Mouse (Mus musculus) embryonic facial prominence, embryonic 10.5 days (tissue): ENCODE results near the gene Fosl1. TPM values are rescaled to one million over a fixed set of nuclear protein-coding genes. Genes with fewer than 3 reads are reported as not detected.
"Not testable (repeated sequence)": the region's sequence is repeated elsewhere in the genome, so short reads cannot be mapped to it uniquely, and the experiment has no call there.

ENCODE experiments used
- DNase-seq: peaks from one replicate; pipeline ENCODE4 v3.0.0-alpha.2; 2017; ENCODE audit warnings: low spot score
- H3K27ac ChIP-seq: fragments of 300-500 bp; sonication (generic); replicated peaks from 2 replicates; pipeline ENCODE4 v1.5.1; 2016; ENCODE audit warnings: mild to moderate bottlenecking
- H3K27me3 ChIP-seq: fragments of 300-500 bp; sonication (generic); replicated peaks from 2 replicates; pipeline ENCODE4 v1.6.1; 2016; ENCODE audit warnings: low read depth, mild to moderate bottlenecking; ENCODE audit not compliant: poor library complexity, severe bottlenecking
- H3K36me3 ChIP-seq: fragments of 300-500 bp; sonication (generic); replicated peaks from 2 replicates; pipeline ENCODE4 v1.6.1; 2016; ENCODE audit warnings: mild to moderate bottlenecking, moderate library complexity
- H3K4me1 ChIP-seq: fragments of 300-500 bp; sonication (generic); 2 replicates; pipeline ENCODE4 v1.6.1; 2016
- H3K4me3 ChIP-seq: fragments of 300-500 bp; sonication (generic); 2 replicates; pipeline ENCODE4 v1.5.1; 2016; ENCODE audit warnings: mild to moderate bottlenecking, moderate library complexity
- H3K9me3 ChIP-seq: fragments of 300-500 bp; sonication (generic); 2 replicates; pipeline ENCODE4 v1.6.1; 2016; ENCODE audit warnings: mild to moderate bottlenecking
- WGBS: fragments of 180-500 bp; shearing (Covaris S2); methylation state at CpG from one replicate; pipeline ENCODE4 v1.1.7; 2016; 5-methylcytosine and 5-hydroxymethylcytosine counted together
- polyA plus RNA-seq: library from polyadenylated mRNA; unstranded; fragments of >200 nt; fragmentation: Nextera tagmentation; extraction: Ambion mirVana; gene quantifications from 2 replicates; pipeline ENCODE4 v1.2.1, GENCODE M21; 2016

The Fosl1 gene
- polyA plus RNA-seq, 1 experiment from 2014 or later: not detected

DNA sequence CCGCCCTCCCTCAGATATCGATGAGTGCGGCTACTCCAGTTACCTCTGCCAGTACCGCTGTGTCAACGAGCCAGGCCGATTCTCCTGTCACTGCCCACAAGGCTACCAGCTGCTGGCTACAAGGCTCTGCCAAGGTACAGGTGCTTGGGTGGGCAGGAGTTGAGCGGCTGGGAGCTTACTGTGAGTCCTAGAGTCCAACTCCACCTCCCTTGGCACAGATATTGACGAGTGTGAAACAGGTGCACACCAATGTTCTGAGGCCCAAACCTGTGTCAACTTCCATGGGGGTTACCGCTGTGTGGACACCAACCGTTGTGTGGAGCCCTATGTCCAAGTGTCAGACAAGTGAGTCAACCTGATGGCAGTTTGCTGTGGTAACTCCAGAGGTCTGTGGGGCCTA, 32.7 kb downstream of the Fosl1 start:
- Histone ChIP-seq H3K9me3 (no peaks in the 10 kb centered on the region), H3K27ac (no peak overlapping the region), H3K36me3 (peaks cover 91% of the 10 kb centered on the region), H3K4me3 (no peak overlapping the region), H3K27me3 (no peaks in the 10 kb centered on the region), H3K4me1 (peaks cover 16% of the 10 kb centered on the region)
- 90% methylated on average over 10 of the region's 10 CpGs for WGBS
- no peak for DNase-seq

DNA sequence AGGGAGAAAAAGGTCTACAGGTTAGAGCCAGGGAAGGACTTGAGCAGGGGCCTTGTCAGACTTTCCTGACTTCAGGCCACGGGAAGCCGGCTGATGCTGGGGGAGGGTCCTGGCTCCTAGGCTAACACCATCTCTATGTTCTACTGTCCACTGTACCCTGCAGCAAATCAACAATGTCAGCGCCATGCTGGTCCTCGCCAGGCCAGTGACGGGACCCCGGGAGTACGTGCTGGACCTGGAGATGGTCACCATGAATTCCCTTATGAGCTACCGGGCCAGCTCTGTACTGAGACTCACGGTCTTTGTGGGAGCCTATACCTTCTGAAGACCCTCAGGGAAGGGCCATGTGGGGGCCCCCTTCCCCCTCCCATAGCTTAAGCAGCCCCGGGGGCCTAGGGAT, 34.1 kb downstream of the Fosl1 start:
- H3K9me3 ChIP-seq: no peaks in the 10 kb centered on the region
- no peak overlapping the region for H3K27ac ChIP-seq
- H3K36me3 ChIP-seq: peaks cover 97% of the 10 kb centered on the region
- peaks cover 6% of the 10 kb centered on the region for H3K4me1 ChIP-seq
- no peak overlapping the region for H3K4me3 ChIP-seq
- H3K27me3 ChIP-seq: no peaks in the 10 kb centered on the region
- 89% methylated on average over 10 of the region's 10 CpGs for WGBS
- no peak for DNase-seq

DNA sequence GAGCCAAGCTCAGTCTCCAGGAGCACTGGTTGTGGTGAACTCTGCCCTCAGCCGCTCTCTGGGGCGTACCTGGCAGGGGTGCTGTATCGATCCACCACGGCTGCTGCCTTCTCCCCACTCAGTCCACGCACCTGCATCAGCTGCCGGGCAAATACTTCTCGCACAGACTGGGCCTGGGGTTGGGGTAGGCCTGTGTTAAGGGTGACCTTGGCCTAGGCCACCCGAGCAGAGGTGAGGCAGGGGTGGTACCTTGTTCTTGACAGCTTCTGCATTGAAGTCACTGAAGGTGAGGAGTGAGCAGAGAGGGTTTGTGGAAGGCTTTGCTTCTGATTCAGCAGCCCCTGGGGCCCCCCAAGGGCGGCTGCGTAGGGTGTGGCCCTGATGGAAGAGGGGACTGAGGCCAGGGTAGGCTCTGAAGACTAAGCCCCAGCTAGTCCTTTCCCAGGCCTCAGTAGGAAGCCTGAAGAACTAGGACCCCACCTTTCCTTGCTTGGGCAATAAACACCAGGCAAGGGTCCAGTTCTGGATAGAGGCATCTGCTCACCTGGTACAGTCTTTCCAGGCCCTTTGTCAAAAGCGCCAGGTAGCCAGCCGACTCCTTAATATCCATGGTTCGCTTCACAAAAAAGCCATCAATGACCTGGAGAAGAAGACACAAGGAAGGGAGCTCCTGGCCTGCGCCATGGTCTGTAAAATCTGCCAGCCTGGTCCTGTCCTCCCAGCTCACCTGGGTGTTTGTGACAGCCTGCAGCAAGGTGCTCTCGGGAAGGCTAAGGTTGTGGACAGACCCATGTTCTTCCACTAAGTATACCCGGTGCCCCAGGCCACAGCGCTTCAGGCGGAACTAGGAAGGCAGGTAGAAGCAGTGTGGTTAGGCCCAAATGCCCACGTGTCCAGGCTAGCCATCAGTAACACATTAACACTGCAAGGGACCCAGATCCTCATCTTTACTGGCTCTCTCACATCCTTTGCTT, 36.3 kb downstream of the Fosl1 start:
- H3K9me3 ChIP-seq: no peaks in the 10 kb centered on the region
- no peak overlapping the region; the same call in 1 of the 2 replicates for H3K4me3 ChIP-seq
- H3K4me1 ChIP-seq: peaks cover 23% of the 10 kb centered on the region
- no peak for DNase-seq
- WGBS: 93% methylated on average over 19 of the region's 19 CpGs
- peaks cover 80% of the 10 kb centered on the region for H3K36me3 ChIP-seq
- no peak overlapping the region for H3K27ac ChIP-seq
- no peaks in the 10 kb centered on the region for H3K27me3 ChIP-seq

DNA sequence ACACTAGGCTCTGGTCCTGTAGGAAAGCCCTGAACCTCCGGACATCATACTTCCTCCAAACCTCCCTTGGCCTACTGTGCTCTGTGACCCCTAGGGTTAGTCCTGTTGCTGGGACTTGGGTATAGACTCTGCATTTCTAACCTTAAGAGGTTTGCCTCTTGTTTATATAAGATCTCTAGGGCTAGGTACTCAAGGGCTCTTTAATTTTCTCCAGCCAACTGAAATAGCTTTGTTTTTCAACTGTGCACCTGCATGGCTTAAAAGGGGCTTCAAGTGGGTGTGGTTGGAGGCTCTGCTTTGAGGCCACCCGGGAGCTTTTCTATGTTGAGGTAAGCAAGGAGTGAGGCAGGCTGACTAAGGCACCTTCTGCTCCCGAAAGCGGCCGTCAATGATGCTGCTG, 37.1 kb downstream of the Fosl1 start:
- Histone ChIP-seq H3K27me3 (no peaks in the 10 kb centered on the region), H3K27ac (no peak overlapping the region), H3K4me3 (no peak overlapping the region), H3K9me3 (no peaks in the 10 kb centered on the region), H3K4me1 (peaks cover 30% of the 10 kb centered on the region), H3K36me3 (peaks cover 72% of the 10 kb centered on the region)
- DNase-seq: no peak
- WGBS: 90% methylated on average over 5 of the region's 5 CpGs

DNA sequence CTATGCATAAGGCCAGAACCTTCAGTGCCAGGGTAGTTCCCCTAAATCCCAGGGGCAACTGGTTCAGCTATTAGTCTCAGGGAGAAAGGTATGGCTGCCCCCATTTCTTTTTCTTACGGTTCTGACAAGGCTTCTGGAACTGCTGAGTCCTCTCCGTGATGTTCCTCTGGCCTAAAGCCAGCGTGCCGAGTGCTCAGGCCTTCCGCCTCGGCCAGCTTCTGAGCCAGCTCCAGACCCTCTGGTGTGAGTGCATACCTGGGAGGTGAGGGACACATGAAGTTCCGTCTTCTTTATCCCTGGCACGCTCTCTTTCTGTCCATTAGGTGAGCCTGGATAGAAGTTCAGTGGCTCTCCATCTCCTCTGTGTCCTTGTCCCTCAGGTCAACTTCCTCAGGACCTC, 38.0 kb downstream of the Fosl1 start:
- Histone ChIP-seq H3K4me3 (no peak overlapping the region), H3K9me3 (no peaks in the 10 kb centered on the region), H3K27ac (no peak overlapping the region), H3K4me1 (peaks cover 36% of the 10 kb centered on the region), H3K27me3 (no peaks in the 10 kb centered on the region), H3K36me3 (peaks cover 63% of the 10 kb centered on the region)
- 94% methylated on average over 8 of the region's 8 CpGs for WGBS
- no peak for DNase-seq

DNA sequence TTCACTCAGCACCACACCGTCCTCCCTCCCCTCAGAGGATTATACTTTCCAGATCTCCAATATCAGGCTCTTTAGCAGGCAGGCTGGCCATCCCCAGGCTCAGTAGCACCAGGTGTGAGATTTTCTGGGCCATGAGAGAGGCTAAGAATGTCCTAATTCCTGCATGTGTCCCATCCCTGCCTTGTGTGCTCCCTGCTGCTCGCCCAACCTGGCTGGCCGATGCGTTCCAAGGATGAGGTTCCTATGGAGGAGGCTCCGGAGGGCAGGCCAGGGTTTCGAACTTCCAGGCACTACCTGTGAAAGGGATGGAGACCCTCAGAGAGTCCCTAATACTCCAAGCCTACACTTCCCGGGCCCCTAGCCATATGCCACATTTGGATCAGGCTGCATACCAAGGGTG, 38.5 kb downstream of the Fosl1 start:
- Histone ChIP-seq H3K4me3 (0 out of 2 replicates have a peak overlapping the region, but pooled peaks have one; percentile 89), H3K27ac (0 out of 2 replicates have a peak overlapping the region, but pooled peaks have one; percentile 22), H3K27me3 (no peaks in the 10 kb centered on the region), H3K4me1 (peaks cover 36% of the 10 kb centered on the region), H3K9me3 (no peaks in the 10 kb centered on the region), H3K36me3 (peaks cover 59% of the 10 kb centered on the region)
- no peak for DNase-seq
- 93% methylated on average over 7 of the region's 7 CpGs for WGBS

DNA sequence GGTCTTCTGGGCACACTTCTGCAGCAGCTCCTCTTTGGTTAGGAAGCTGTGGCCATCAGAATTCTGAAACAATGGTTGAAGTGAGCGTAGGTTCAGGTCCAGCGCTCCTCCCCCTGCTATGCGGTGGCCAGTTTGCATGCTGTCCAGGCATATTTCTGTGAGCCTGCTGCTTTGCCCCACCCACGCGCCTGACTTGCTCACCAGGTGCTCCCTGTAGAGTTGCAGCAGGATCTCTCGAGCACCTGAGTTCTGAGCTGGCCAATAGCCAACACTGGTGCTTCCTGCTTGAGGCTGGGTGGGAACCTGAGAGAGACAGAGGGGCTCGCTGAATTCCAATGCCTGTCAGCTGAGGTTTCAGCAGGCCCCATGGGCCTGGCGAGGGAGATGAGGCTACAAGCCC, 38.9 kb downstream of the Fosl1 start:
- peak overlapping the region; percentile 89; the same call in 1 of the 2 replicates for H3K4me3 ChIP-seq
- H3K36me3 ChIP-seq: peaks cover 54% of the 10 kb centered on the region
- H3K27me3 ChIP-seq: no peaks in the 10 kb centered on the region
- no peaks in the 10 kb centered on the region for H3K9me3 ChIP-seq
- WGBS: 95% methylated on average over 8 of the region's 8 CpGs
- DNase-seq: no peak
- peaks cover 36% of the 10 kb centered on the region for H3K4me1 ChIP-seq
- H3K27ac ChIP-seq: 0 out of 2 replicates have a peak overlapping the region, but pooled peaks have one; percentile 22

DNA sequence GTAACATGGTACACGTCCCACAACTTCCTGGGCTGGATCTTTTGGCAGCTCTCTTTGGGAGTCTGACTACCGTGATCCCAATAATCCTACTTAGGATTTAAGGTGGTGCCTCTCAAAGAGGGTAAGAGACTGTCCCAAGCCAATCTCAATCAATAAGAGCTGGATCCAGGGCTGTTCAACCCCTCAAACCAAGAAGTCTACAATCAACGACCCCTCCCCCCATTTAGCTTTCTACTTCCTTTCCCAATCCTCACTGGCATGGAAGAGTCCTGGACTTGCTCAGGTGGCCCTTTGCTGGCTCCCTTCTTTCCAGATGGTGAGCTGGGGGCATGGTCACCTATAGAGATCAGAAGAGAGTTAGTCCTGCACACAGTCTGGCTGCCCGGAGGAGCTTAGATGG, 39.4 kb downstream of the Fosl1 start:
- no peak for DNase-seq
- no peak overlapping the region; the same call in 1 of the 2 replicates for H3K27ac ChIP-seq
- peaks cover 51% of the 10 kb centered on the region for H3K36me3 ChIP-seq
- peak overlapping the region; percentile 89 for H3K4me3 ChIP-seq
- no peaks in the 10 kb centered on the region for H3K27me3 ChIP-seq
- peaks cover 37% of the 10 kb centered on the region for H3K4me1 ChIP-seq
- 87% methylated on average over 4 of the region's 4 CpGs for WGBS
- H3K9me3 ChIP-seq: no peaks in the 10 kb centered on the region

DNA sequence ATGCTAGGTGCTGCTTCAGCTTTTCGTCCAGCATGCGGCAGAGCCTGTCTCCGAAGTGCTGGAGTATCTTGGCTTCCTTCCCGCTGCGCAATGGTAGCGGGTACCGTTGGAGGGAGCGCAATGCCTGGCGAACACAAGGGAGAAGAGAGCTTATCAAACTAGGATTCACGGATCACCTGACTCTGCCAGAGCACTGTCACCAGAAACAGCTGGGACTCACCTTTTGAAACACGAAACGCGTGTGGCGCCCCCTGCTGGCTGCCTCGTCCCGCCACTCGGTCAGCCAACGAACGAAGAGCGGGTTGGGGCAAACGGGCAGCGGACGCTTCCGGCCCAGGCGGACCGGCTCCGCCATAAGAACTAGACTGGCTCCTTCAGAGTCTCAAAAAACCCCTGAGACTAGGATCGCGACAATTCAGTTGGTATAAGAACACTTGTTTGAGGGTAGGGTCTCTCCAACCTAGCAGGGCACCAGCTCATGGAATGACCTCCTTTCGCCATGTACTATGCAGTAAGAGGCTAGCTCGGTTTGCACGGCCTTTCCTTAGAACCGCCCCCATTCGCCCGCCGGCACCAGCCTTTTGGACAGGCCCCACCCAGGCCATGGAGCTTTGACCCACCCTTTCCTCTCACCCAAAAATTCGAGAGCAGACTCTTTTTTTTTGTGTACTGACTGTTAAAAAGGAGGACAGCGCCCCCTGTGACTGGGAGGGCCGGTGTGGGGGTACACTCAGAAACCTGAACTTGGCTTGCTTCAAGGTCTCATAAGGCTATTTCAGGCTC, 40.6 kb downstream of the Fosl1 start, which contains the start of gene Mus81:
TSS of gene Mus81 (minus strand) at position 635 of the 783 bp plus-strand sequence.
- H3K27me3 ChIP-seq: no peaks in the 10 kb centered on the region
- H3K36me3 ChIP-seq: peaks cover 51% of the 10 kb centered on the region
- H3K9me3 ChIP-seq: no peaks in the 10 kb centered on the region
- H3K27ac ChIP-seq: peak within 1 kb of the TSS; percentile 97
- 1% methylated on average over 39 of the region's 39 CpGs for WGBS
- H3K4me3 ChIP-seq: peak within 1 kb of the TSS; percentile 89
- peaks cover 47% of the 10 kb centered on the region for H3K4me1 ChIP-seq
- peak; percentile 96 for DNase-seq

DNA sequence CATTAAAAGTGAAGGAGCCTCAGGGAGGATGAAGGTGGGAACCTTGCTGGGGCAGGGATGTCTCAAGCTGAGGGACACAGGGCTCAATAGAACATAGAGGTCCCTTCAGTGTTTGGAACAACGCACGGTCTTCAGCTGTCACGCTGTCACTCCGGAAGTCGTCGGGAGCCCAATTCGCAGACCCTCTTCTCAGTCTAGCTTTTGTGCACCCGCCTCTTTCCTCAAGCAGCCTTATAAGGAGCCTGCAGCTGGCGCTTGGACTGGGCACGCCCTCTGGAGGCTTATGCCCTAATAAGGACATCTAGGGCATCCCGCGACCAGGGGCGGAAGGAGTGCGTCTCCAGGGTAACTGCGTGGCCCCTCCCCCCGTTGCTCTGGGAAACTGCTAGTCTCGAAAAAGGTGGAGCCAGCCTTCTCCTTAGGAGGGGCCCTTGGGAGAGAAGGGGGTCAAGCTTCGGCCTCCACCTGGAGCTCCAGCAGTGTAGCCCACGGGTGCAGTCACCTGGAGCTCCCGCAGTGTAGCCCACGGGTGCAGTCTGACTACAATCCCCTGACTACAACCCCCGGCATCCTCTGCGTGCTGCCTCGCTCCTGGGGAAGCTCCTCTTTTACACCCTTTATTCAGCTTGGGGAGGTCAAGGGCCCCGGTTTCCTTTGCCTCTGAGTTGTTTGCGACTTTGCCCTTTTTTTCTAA, 41.7 kb downstream of the Fosl1 start:
- H3K27me3 ChIP-seq: no peaks in the 10 kb centered on the region
- peak; percentile 98 for DNase-seq
- no peaks in the 10 kb centered on the region for H3K9me3 ChIP-seq
- WGBS: under 1% methylated on average over 26 of the region's 26 CpGs
- peak overlapping the region; percentile 97 for H3K27ac ChIP-seq
- H3K4me3 ChIP-seq: peak overlapping the region; percentile 89
- peaks cover 51% of the 10 kb centered on the region for H3K36me3 ChIP-seq
- H3K4me1 ChIP-seq: peaks cover 50% of the 10 kb centered on the region

DNA sequence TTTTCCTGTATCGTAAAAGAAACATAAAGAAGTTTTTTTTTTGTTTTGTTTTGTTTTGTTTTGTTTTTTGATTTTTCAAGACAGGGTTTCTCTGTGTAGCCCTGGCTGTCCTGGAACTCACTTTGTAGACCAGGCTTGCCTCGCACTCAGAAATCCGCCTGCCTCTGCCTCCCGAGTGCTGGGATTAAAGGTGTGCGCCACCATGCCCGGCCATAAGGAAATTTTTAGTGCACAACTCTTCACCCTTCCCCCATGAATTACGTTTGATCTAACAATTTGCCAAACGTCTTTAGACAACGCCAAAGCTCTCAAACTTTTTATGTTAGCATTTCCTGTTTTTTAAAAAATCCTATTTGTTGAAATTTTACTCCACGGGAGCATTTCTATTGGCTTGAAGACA, 42.4 kb downstream of the Fosl1 start:
- Histone ChIP-seq H3K4me3 (peak overlapping the region; percentile 89), H3K4me1 (peaks cover 50% of the 10 kb centered on the region), H3K27ac (peak overlapping the region; percentile 97), H3K36me3 (peaks cover 51% of the 10 kb centered on the region)
- not testable (repeated sequence) for DNase-seq, H3K9me3 ChIP-seq, H3K27me3 ChIP-seq
- 58% methylated on average over 10 of the region's 10 CpGs for WGBS

DNA sequence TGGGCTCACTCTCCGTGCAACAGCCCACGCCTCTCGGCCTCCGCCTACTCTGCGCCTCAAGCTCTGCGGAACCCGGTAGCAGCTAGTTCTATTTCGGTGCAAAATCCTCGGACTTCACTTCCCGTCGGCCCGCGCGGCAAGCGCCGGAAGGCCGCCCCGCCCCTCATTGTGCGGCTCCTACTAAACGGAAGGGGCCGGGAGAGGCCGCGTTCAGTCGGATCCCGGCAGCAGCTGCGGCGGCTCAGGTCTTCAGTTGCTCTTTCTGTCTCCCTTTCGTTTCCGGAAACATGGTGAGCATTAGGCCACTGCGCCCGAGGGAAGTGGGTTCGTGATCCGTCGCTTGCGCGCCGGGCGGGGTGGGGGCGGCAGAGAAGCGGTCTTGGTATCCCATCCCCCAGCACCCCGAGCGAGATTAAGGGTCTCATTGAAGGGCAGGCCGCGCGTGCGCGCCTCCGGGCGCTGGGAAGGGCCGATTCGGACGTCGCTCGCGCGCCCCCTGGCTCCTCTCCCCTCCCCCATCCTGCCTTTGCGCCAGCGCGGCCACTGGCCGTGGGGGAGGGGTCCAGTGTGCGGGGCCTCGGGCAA, 43.1 kb downstream of the Fosl1 start, which contains the start of gene Cfl1:
TSS of gene Cfl1 (plus strand) at position 143 of the 585 bp plus-strand sequence.
- Histone ChIP-seq H3K9me3 (no peaks in the 10 kb centered on the region), H3K27me3 (no peaks in the 10 kb centered on the region), H3K27ac (peak within 1 kb of the TSS; percentile 97), H3K4me1 (peaks cover 50% of the 10 kb centered on the region), H3K4me3 (peak within 1 kb of the TSS; percentile 89), H3K36me3 (peaks cover 51% of the 10 kb centered on the region)
- peak; percentile 96 for DNase-seq
- under 1% methylated on average over 62 of the region's 62 CpGs for WGBS
